Mouse (Mus musculus) neural tube, embryonic 14.5 days (tissue): ENCODE data around the gene Hyls1. TPM values are rescaled to one million over a fixed set of nuclear protein-coding genes. Genes with fewer than 3 reads are reported as not detected.
A peak's percentile ranks its signal among the peaks of the same experiment; 100 is the strongest.

Source experiments
- ATAC-seq: fragments of 200-750 bp; cut with Nextera tagmentation; 2 replicates; pipeline ENCODE4 v1.8.0; 2017; ENCODE audit warnings: low read depth, mild to moderate bottlenecking, moderate TSS enrichment, moderate library complexity
- H3K27ac ChIP-seq: fragments of 300-500 bp; sonication (generic); 2 replicates; pipeline ENCODE4 v1.5.1; 2014; ENCODE audit warnings: low read depth, mild to moderate bottlenecking, control low read depth, low read length, moderate library complexity, mixed read lengths
- H3K27me3 ChIP-seq: fragments of 300-500 bp; sonication (generic); 2 replicates; pipeline ENCODE4 v1.6.1; 2014; ENCODE audit warnings: low read length; ENCODE audit not compliant: control insufficient read depth, insufficient read depth
- H3K36me3 ChIP-seq: fragments of 300-500 bp; sonication (generic); 2 replicates; pipeline ENCODE4 v1.6.1; 2014; ENCODE audit warnings: low read length, mixed read lengths; ENCODE audit not compliant: control insufficient read depth, insufficient read depth
- H3K4me1 ChIP-seq: fragments of 300-500 bp; sonication (generic); 2 replicates; pipeline ENCODE4 v1.6.1; 2014; ENCODE audit warnings: low read length; ENCODE audit not compliant: control insufficient read depth, insufficient read depth
- H3K4me2 ChIP-seq: fragments of 300-500 bp; sonication (generic); 2 replicates; pipeline ENCODE4 v1.6.1; 2014; ENCODE audit warnings: mild to moderate bottlenecking, low read depth, low read length, control low read depth
- H3K4me3 ChIP-seq: fragments of 300-500 bp; sonication (generic); 2 replicates; pipeline ENCODE4 v1.5.1; 2014; ENCODE audit warnings: low read depth, low read length, control low read depth, mixed read lengths
- H3K9ac ChIP-seq: fragments of 300-500 bp; sonication (generic); replicated peaks from 2 replicates; pipeline ENCODE4 v1.6.1; 2014; ENCODE audit warnings: low read depth, mild to moderate bottlenecking, control low read depth, low read length, mixed read lengths
- H3K9me3 ChIP-seq: fragments of 300-500 bp; sonication (generic); 2 replicates; pipeline ENCODE4 v1.6.1; 2016; ENCODE audit warnings: low read length; ENCODE audit not compliant: control insufficient read depth
- WGBS: fragments of 180-500 bp; shearing (Covaris S2); extraction: QIAGEN DNeasy Blood & Tissue Kit; methylation state at CpG from one replicate; pipeline ENCODE4 v1.1.7; 2014; 5-methylcytosine and 5-hydroxymethylcytosine counted together
- polyA plus RNA-seq: library from polyadenylated mRNA; unstranded; fragments of >200 nt; fragmentation: Nextera tagmentation; extraction: Ambion mirVana; gene quantifications from 2 replicates; pipeline ENCODE4 v1.2.1, GENCODE M21; 2014

The Hyls1 gene
- polyA plus RNA-seq, 1 experiment from 2014 or later: 17.1 TPM

DNA sequence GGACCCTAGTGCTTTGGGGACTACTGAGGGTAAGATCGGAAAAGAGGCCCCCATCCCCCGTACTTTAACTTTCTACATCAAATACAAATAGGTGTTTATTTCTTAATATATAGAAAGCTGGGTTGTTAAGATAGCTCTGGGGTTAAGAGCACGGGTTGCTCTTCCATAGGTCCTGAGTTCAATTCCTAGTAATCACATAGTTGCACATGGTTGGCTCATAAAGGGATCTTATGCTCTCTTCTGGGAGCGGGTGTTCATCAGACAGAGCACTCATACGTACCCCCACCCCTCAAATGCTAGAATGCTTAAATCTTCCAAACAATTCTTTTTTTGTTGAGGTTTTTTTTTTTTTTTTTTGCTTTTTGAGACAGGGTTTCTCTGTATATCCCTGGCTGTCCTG lies 465 bp upstream of the Hyls1 start:
- peaks cover 14% of the 10 kb centered on the region for H3K36me3 ChIP-seq
- WGBS: 11% methylated on average over 5 of the region's 5 CpGs
- H3K27ac ChIP-seq: peak overlapping the region; percentile 85
- H3K9me3 ChIP-seq: no peaks in the 10 kb centered on the region
- H3K4me3 ChIP-seq: peak overlapping the region; percentile 82
- H3K4me2 ChIP-seq: peak overlapping the region; percentile 82
- peak overlapping the region; percentile 71 for H3K9ac ChIP-seq
- ATAC-seq: peak; percentile 6; the same call in 1 of the 2 replicates
- peaks cover 8% of the 10 kb centered on the region for H3K4me1 ChIP-seq
- no peaks in the 10 kb centered on the region for H3K27me3 ChIP-seq

- no peaks in the 10 kb centered on the region for H3K27me3 ChIP-seq
- no peak for ATAC-seq
- H3K4me3 ChIP-seq: no peak overlapping the region
- no peak overlapping the region for H3K27ac ChIP-seq
- no peak overlapping the region for H3K9ac ChIP-seq
- H3K9me3 ChIP-seq: no peaks in the 10 kb centered on the region
- no peak overlapping the region for H3K4me2 ChIP-seq
- H3K4me1 ChIP-seq: peaks cover 8% of the 10 kb centered on the region
- H3K36me3 ChIP-seq: peaks cover 21% of the 10 kb centered on the region
- 91% methylated on average over 3 of the region's 3 CpGs for WGBS
Measured at GRCm38 (mm10) chr9:35567995-35568394, 2.2 kb downstream of the Hyls1 start.

GRCm38 (mm10) chr9:35564536-35565240 lies 5.5 kb downstream of the Hyls1 start:
- Histone ChIP-seq H3K4me3 (no peak overlapping the region), H3K4me1 (peaks cover 12% of the 10 kb centered on the region), H3K9me3 (no peaks in the 10 kb centered on the region), H3K27ac (no peak overlapping the region), H3K36me3 (peaks cover 26% of the 10 kb centered on the region), H3K4me2 (no peak overlapping the region), H3K9ac (no peak overlapping the region), H3K27me3 (no peaks in the 10 kb centered on the region)
- WGBS: 92% methylated on average over 5 of the region's 5 CpGs
- no peak for ATAC-seq

DNA sequence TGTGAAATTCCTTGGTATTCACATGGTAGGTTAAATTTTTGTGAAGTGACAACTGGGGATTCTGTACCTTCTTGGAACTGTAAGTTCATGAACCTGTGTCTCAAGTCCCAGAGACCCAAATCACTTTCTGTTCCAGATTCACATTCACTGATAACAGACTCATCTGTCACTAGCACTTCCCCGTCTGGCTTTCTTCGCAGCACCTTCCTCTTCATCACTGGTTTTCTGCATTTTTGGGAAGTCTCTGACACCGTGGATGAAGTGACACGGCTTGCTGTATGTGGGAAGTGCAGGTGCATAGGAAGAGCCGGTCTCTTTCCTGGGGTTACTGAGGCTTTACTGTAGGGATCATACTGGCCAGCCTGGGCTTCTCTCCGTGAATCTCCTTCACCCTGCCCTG lies 8.6 kb downstream of the Hyls1 start:
- 94% methylated on average over 6 of the region's 6 CpGs for WGBS
- no peak for ATAC-seq
- Histone ChIP-seq H3K27ac (no peak overlapping the region), H3K4me3 (no peak overlapping the region), H3K27me3 (no peaks in the 10 kb centered on the region), H3K9me3 (no peaks in the 10 kb centered on the region), H3K9ac (no peak overlapping the region), H3K4me2 (no peak overlapping the region), H3K4me1 (peaks cover 8% of the 10 kb centered on the region; the same call in 1 of the 2 replicates), H3K36me3 (peaks cover 15% of the 10 kb centered on the region; the same call in 1 of the 2 replicates)

DNA sequence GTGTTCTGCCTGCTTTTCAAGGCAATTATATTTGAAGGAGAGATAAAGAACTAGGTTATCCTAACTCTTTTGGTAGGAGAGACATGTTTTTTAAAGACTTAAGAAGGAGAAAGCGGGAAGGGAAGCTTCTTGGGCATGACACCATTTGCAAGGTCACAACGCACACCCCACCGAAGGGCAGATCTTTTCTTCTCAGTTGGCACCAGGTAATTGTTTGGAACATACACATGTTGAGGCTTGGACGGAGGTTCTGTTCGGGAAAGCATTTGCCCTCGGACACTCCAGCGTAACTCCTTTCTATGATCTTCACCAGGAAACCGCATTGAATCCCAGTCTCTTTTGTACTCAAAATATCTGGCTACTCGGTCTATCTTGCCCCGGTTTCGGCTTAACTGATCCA lies 9.1 kb downstream of the Hyls1 start:
- ATAC-seq: no peak
- 95% methylated on average over 11 of the region's 11 CpGs for WGBS

DNA sequence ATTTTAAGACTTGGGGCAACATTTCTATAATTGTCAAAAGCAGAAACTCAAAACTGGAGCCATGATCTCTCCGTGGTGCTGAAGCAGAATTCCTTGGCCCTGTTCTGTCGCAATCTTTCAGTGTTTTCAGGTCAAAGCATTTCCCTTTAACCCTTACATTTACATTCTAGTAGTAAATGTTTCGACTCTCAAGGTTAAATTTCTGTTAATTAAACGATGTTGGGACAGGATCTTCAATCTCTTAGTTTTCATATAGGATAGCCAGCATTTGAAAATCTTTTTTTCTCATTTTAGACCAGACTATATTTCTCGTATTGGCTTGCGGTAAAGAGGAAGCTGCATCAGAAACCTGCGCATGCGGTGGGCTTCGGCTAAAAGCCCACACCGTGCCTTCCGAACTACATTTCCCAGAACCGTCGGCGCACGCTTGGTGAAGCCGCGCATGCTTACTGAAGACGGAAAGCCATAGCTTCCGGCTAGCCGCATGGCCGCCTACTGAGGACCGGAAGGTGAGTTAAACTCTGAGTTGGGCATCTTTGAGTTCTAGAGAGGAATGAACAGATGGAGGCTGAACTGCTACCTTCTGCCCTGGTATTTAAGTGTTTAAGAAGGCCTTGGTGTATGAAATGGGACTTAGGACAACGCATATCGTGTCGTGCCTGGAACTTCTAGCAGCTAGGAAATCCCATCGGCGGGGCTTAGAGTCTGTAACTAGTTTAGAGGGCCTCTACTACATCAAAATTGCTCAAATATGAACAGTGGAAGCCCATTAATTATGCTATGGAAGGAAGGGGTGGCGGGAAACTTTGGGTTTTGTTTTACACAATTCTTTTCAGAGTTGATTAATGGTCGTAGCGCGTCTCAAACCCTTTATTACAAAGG lies 10.9 kb downstream of the Hyls1 start:
- 2% methylated on average over 31 of the region's 31 CpGs for WGBS
- H3K27me3 ChIP-seq: no peaks in the 10 kb centered on the region
- peak overlapping the region; percentile 61 for H3K4me3 ChIP-seq
- peaks cover 6% of the 10 kb centered on the region; the same call in 1 of the 2 replicates for H3K36me3 ChIP-seq
- peak overlapping the region; percentile 57 for H3K27ac ChIP-seq
- peaks cover 8% of the 10 kb centered on the region; the same call in 1 of the 2 replicates for H3K4me1 ChIP-seq
- H3K4me2 ChIP-seq: peak overlapping the region; percentile 79
- H3K9me3 ChIP-seq: no peaks in the 10 kb centered on the region
- peak; percentile 90 for ATAC-seq
- H3K9ac ChIP-seq: peak overlapping the region; percentile 44

More for the DNA sequence above, 9.1 kb downstream of the Hyls1 start:
- peaks cover 8% of the 10 kb centered on the region; the same call in 1 of the 2 replicates for H3K4me1 ChIP-seq
- H3K4me2 ChIP-seq: no peak overlapping the region
- H3K4me3 ChIP-seq: no peak overlapping the region
- no peak overlapping the region for H3K27ac ChIP-seq
- peaks cover 12% of the 10 kb centered on the region; the same call in 1 of the 2 replicates for H3K36me3 ChIP-seq
- no peaks in the 10 kb centered on the region for H3K9me3 ChIP-seq
- H3K9ac ChIP-seq: no peak overlapping the region
- no peaks in the 10 kb centered on the region for H3K27me3 ChIP-seq

- 1% methylated on average over 49 of the region's 59 CpGs for WGBS
Measured at GRCm38 (mm10) chr9:35558257-35559008, 11.8 kb downstream of the Hyls1 start, which contains the start of the genes Ddx25 and Pus3. Gene Ddx25, minus strand, starts transcription at chr9:35558528. Gene Pus3, plus strand, starts transcription at chr9:35558595.

DNA sequence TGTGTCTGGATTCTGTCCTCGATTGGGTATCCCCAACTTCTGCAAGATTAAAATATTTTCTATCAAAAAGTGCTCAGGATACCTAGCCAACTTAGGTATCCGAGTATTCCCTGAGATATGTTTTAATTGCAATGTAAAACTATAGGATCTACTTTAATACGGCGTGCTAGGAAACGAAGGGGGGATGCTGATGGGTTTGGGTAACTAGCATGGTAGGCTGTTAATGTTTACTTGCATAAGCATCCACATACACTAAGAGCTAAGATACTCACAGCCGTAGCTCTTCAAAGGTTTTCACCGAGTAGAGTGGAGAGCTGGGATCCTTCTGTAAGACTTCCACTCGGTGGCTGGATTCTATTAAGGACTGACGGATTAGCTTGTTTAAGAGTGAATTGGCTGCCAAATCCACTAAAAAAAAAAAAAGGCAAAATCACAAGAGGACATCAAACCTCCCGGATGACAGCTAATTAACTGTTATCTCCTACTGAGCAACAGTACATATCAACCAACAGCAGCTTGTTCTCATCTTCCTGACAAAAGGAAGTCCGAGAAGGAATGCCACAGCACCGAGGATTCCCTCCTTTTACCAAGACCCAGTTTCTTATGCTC lies 13.6 kb downstream of the Hyls1 start:
- 89% methylated on average over 12 of the region's 12 CpGs for WGBS
- Histone ChIP-seq H3K4me1 (peaks cover 8% of the 10 kb centered on the region; the same call in 1 of the 2 replicates), H3K27ac (no peak overlapping the region), H3K9me3 (no peaks in the 10 kb centered on the region), H3K27me3 (no peaks in the 10 kb centered on the region), H3K36me3 (peaks cover 5% of the 10 kb centered on the region; the same call in 1 of the 2 replicates), H3K4me2 (no peak overlapping the region), H3K4me3 (no peak overlapping the region), H3K9ac (no peak overlapping the region)
- ATAC-seq: no peak

More at GRCm38 (mm10) chr9:35558257-35559008, 11.8 kb downstream of the Hyls1 start, which contains the start of the genes Ddx25 and Pus3:
- no peaks in the 10 kb centered on the region for H3K9me3 ChIP-seq
- peak within 1 kb of the TSS; percentile 61 for H3K4me3 ChIP-seq
- peak within 1 kb of the TSS; percentile 57 for H3K27ac ChIP-seq
- peak; percentile 87 for ATAC-seq
- H3K4me2 ChIP-seq: peak within 1 kb of the TSS; percentile 79
- peaks cover 6% of the 10 kb centered on the region; the same call in 1 of the 2 replicates for H3K36me3 ChIP-seq
- peaks cover 8% of the 10 kb centered on the region; the same call in 1 of the 2 replicates for H3K4me1 ChIP-seq
- peak within 1 kb of the TSS; percentile 44 for H3K9ac ChIP-seq
- H3K27me3 ChIP-seq: no peaks in the 10 kb centered on the region
